Mouse (Mus musculus) bone marrow macrophage, adult 2 months (primary cell): ENCODE results near the gene Gm45213. TPM values are rescaled to one million over a fixed set of nuclear protein-coding genes. Genes with fewer than 3 reads are reported as not detected.

Experiments
- H3K27ac ChIP-seq: 2 replicates; pipeline ENCODE4 v1.5.1; 2012; ENCODE audit warnings: low read depth, low read length; ENCODE audit not compliant: insufficient read depth
- H3K4me1 ChIP-seq: 2 replicates; pipeline ENCODE4 v1.6.1; 2012; ENCODE audit warnings: low read length; ENCODE audit not compliant: control insufficient read depth, insufficient read depth
- H3K4me3 ChIP-seq: 2 replicates; pipeline ENCODE4 v1.5.1; 2012; ENCODE audit warnings: mild to moderate bottlenecking, low read length, moderate library complexity; ENCODE audit not compliant: insufficient read depth
- CTCF ChIP-seq: IDR thresholded peaks from 2 replicates; pipeline ENCODE4 v1.5.1; 2012; ENCODE audit warnings: low read depth, mild to moderate bottlenecking, low read length, moderate library complexity
- POLR2A ChIP-seq: IDR thresholded peaks from 2 replicates; pipeline ENCODE4 v1.6.1; 2012; ENCODE audit warnings: mild to moderate bottlenecking, low read depth, low read length, borderline replicate concordance
- polyA plus RNA-seq: library from polyadenylated mRNA; stranded (reverse); fragments of >200 nt; gene quantifications from 2 replicates; pipeline ENCODE4 v1.2.4, GENCODE M21; 2012; ENCODE audit not compliant: missing spikeins, insufficient read depth, insufficient read length

Gm45213 gene
- polyA plus RNA-seq, 1 experiment: not detected

DNA sequence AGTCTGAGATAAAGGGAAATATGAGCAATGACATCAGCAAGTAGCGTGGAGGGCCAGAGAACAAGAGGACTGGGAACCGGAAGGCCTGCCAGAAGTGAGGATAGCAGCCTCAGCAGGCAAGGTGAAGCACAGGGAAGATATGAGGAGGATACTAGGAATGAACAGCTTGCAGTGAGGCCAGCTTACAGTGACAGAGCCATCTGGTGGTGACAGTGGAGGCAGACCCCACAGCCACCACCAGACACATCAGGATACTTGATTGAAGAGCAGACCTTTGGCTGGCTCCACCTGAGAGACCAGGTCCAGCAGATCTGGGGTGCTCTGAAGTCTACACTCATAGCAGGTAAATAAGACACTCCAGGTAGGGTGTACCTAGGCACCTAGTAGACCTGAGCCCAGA, 15.7 kb upstream of the Gm45213 start:
- H3K27ac ChIP-seq: no peak overlapping the region
- H3K4me1 ChIP-seq: no peaks in the 10 kb centered on the region
- no peak overlapping the region for H3K4me3 ChIP-seq
- TF ChIP-seq POLR2A: no peak
- TF ChIP-seq CTCF: no peak

DNA sequence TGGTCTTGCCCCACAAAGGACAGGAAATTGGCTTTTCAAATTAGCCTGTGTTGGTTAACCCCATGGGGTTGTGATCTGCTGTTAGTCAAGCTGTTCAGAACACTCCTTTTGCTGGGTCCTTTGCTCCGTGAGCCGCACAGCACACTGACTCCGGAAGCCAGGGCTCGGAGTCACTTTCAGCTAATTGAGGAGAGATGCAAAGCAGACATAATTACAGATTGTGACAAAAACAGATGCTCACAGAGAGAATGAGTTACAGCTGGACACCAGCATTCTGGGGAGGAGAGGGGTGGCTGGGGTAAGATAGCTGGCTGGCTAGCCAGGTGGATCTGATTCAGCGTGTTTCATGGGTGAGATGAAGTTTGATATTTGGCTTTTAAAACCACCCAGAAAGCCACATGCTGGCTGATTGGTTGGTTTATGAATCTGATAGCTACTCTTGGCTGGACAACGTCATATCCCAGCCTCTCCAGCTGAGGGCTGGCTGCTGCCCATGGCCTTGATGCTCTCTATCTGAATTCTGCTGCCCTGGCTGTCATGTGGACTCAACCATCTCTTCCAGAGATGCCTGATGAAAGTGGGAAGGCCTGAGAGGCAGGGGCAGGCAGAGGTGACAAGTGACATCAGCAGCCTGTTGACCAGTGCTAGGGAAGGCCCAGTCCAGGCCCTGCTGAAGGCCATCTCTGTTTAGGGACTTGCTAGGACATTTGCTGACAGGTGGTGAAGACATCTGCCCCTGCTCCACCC, 14.5 kb upstream of the Gm45213 start:
- Histone ChIP-seq H3K27ac (no peak overlapping the region), H3K4me1 (no peaks in the 10 kb centered on the region), H3K4me3 (no peak overlapping the region)
- no peak for TF ChIP-seq CTCF
- TF ChIP-seq POLR2A: no peak

DNA sequence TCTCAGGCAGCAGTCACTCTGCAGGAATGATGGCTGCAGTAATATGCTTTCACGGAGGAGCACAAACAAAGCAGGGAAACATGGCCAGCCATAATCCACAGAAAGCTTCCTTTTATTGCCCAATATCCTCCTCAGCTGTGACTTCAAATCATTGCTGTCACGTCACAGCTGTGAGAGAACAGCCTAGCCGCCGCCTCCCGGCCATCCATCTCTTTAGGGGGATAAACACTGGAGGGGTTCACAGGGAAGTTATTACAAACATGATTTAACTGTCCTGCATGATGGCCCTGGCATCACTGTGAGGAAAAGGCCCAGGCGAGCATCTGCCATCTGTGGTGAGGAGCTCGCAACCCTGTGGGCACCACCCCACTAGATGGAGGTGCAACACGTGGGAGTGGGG, 6.6 kb upstream of the Gm45213 start:
- Histone ChIP-seq H3K4me3 (no peak overlapping the region), H3K4me1 (no peaks in the 10 kb centered on the region), H3K27ac (no peak overlapping the region)
- no peak for TF ChIP-seq POLR2A
- TF ChIP-seq CTCF: no peak

DNA sequence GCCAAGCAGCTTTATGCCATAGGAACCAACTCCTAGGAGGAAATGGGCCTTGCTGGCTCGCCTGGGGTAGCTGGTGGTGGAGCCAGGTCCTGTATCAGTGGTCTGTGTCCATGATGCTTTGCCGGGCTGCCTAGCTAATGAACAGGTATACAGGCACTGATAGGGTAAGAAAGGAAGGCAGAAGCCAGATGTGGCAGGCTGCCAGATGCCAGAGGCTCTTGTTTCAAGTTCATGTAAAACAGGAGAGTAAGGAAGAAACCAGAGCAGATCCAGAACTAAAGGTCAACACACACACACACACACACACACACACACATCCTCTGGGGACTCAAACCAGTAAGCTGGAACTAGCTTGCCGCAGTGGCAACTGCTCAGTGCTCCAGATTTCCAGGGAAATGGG, 5.1 kb upstream of the Gm45213 start:
- TF ChIP-seq POLR2A: no peak
- no peak for TF ChIP-seq CTCF
- Histone ChIP-seq H3K4me3 (no peak overlapping the region), H3K4me1 (no peaks in the 10 kb centered on the region), H3K27ac (no peak overlapping the region)

DNA sequence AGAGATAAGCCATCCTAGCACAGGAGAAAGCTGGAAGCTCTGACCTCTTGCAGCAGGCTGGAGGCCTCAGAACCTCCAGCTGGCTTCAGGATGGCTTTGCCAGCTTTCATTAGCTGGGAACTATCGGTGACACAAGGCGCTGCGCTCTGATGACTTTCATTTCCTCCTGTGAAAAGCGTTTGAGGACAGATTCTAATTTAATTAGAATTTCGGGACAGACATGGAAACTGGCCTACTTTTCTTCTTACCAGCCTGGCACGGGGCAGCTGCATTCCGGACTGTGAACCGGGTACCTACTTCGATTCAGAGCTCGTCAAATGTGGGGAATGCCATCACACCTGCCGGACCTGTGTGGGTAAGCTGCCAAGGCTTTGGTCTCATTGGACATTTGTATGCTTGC, 4.7 kb upstream of the Gm45213 start:
- no peak overlapping the region for H3K4me3 ChIP-seq
- H3K4me1 ChIP-seq: no peaks in the 10 kb centered on the region
- TF ChIP-seq CTCF: no peak
- TF ChIP-seq POLR2A: no peak
- H3K27ac ChIP-seq: no peak overlapping the region

DNA sequence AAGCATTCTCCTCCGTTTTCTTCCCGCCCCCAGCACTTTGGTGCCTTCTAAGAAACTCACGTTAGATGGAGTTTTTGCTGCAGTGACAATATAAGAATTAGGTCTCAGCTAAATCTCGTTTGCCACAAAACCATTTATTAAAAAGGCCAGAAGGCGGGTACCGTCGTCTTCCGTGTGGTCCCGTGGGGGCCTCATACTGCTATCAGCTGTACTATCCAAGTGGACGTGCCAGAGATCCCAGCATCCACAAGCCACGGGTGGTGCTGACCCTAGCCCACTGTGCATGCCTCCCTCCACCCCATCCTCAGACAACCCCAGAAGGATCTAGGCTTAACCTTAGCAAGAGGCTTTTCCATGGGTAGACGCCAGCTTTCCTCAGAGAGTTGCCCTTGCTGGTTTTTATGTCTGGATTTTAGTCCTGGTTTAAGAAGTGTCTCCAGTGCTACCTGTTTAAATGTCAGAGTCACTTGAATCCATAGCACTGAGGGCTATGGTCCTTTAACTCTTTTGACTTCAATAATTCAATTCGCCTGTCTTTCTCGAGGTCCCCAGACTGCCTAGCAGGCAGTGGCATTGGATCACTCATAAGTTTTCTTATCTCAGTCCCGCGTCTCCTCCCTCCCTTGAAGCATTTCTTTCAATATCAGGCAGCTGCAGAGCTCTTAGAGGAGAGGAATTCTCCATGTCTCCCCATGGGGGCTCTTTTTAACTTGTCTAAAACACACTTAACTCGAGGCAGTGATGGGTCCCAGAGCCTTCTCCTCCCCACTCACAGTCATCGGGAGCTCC, 3.2 kb upstream of the Gm45213 start:
- H3K4me3 ChIP-seq: no peak overlapping the region
- no peaks in the 10 kb centered on the region for H3K4me1 ChIP-seq
- TF ChIP-seq CTCF: no peak
- no peak for TF ChIP-seq POLR2A
- no peak overlapping the region for H3K27ac ChIP-seq

- Histone ChIP-seq H3K4me3 (no peak overlapping the region), H3K27ac (no peak overlapping the region), H3K4me1 (no peaks in the 10 kb centered on the region)
- TF ChIP-seq CTCF (no peak), POLR2A (no peak)
Observed at GRCm38 (mm10) chr7:66044617-66045016, 1.2 kb downstream of the Gm45213 start.

- Histone ChIP-seq H3K27ac (no peak overlapping the region), H3K4me1 (no peaks in the 10 kb centered on the region), H3K4me3 (no peak overlapping the region)
- no peak for TF ChIP-seq CTCF
- no peak for TF ChIP-seq POLR2A
Observed at GRCm38 (mm10) chr7:66046921-66047918, 3.8 kb downstream of the Gm45213 start.

DNA sequence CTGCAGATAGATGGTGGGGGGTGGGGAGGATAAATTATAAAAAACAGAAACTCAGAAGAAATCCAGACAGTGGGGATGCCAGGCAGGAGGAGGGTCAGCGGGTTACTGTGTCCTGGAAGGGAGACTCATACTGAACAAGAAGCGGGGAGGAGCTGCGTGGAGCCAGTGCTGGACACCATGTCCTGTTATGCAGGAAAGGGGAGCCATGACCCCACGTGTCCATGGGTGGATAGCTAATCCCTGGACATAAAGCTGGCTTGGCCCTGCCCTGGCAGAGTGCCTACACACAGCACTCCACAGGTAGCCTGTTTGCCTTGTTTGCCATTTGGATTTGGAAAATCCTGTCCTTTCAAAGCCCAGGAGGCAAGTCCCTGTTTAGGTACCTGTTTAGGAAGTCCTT, 4.6 kb downstream of the Gm45213 start:
- Histone ChIP-seq H3K27ac (no peak overlapping the region), H3K4me1 (no peaks in the 10 kb centered on the region), H3K4me3 (no peak overlapping the region)
- no peak for TF ChIP-seq CTCF
- no peak for TF ChIP-seq POLR2A
